Mouse (Mus musculus): ENCODE results near the gene Vwa3b.

Vwa3b gene

GRCm38 (mm10) chr1:37011626-37012209 is 14.7 kb upstream of the Vwa3b start:
- DNase-seq (ENCODE audit: low read depth, low spot score): no peak

- DNase-seq (ENCODE audit: low read depth, low spot score): no peak
Observed at GRCm38 (mm10) chr1:37013006-37013405, 13.4 kb upstream of the Vwa3b start.

- DNase-seq (ENCODE audit: low read depth, low spot score): no peak
Observed at GRCm38 (mm10) chr1:37013687-37014086, 12.7 kb upstream of the Vwa3b start.

GRCm38 (mm10) chr1:37019017-37019416 is 7.4 kb upstream of the Vwa3b start:
- no peak for DNase-seq (ENCODE audit: low read depth, low spot score)

DNA sequence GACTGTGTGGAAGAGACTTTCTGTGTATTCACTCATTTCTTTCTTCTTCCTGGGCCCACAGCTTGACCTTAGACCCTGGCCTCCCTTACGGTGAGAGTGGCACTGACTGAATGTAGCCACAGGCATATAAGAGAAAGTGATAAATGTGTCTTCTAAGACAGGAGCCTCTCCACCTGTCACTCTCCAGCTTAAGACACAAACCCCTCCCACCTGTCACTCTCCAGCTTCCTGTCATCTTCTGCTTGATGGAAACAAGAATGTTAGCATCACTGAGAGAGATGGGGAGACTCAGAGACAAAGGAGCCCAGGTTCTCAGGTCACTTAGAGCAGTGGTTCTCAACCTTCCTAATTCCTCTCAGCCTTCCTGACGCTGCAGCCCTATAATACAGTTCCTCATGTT is 3.7 kb upstream of the Vwa3b start:
- no peak for DNase-seq (ENCODE audit: low read depth, low spot score)

DNA sequence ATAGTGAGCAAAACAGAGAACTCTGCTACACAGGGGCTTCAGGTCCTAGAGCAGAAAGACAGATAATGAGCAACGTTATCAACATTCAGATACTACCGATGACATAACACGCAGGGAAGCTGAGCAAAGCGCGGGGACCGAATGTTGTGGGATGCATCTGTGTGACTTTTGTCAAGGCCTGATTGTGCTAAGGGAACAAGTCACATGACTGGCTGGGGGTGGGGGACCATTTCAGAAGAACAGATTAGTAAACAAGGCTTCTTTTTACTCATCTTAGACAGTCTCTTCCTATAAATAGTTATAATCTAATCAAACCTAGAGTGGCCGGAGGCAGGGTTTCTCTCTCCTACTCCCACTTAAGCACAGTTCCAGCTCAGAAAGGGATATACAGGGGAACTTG is 1.7 kb upstream of the Vwa3b start:
- DNase-seq (ENCODE audit: low read depth, low spot score): no peak

GRCm38 (mm10) chr1:37025376-37025775 is 1.0 kb upstream of the Vwa3b start:
- no peak for DNase-seq (ENCODE audit: low read depth, low spot score)

- DNase-seq (ENCODE audit: low read depth, low spot score): no peak
Observed at GRCm38 (mm10) chr1:37026866-37027265, 470 bp downstream of the Vwa3b start.

- DNase-seq (ENCODE audit: low read depth, low spot score): no peak
Observed at GRCm38 (mm10) chr1:37028439-37029153, 2.2 kb downstream of the Vwa3b start.

- DNase-seq (ENCODE audit: low read depth, low spot score): peak; percentile 61
Observed at GRCm38 (mm10) chr1:37029154-37029907, 2.9 kb downstream of the Vwa3b start.

GRCm38 (mm10) chr1:37029942-37030341 is 3.5 kb downstream of the Vwa3b start:
- DNase-seq (ENCODE audit: low read depth, low spot score): no peak

DNA sequence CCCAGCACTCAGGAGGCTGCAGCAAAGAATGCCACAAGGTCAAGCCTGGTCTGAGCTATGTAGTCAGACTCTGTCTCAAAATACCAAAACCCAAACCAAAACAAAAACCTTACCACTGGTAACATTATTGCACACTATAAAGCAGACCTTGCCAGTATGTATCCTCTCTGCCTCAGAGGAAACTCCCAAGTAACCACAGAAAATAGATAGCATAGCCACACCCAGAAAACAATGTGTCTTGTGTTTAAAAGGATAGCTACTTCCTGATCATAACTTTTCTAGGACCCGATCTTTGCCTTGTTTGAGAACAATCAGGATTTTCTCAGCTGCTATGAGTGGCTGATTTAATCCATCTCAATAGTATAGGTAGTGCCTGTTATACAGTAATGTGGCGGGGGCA is 4.3 kb downstream of the Vwa3b start:
- DNase-seq (ENCODE audit: low read depth, low spot score): no peak

GRCm38 (mm10) chr1:37035879-37036278 is 9.5 kb downstream of the Vwa3b start:
- DNase-seq (ENCODE audit: low read depth, low spot score): no peak

DNA sequence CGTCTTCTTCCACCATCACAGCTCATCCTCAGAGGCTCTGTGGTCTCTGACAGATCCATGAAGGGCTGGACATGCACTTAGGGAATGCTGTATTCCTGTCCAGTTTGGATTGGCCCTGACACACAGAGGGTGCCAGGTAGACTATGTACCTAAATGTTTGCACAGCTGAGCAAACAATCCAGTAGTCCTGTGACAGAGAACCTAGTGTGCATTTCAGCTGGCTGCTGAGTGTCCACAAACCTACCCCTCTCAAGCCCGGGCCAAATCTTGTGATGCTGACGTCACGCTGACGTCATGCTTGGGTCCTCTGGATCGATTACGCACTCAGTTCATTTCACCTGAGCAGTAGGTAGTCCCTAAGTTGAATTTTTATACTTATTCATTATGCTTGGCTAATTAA is 14.7 kb downstream of the Vwa3b start:
- DNase-seq (ENCODE audit: low read depth, low spot score): no peak

GRCm38 (mm10) chr1:37041856-37042255 is 15.5 kb downstream of the Vwa3b start:
- no peak for DNase-seq (ENCODE audit: low read depth, low spot score)

DNA sequence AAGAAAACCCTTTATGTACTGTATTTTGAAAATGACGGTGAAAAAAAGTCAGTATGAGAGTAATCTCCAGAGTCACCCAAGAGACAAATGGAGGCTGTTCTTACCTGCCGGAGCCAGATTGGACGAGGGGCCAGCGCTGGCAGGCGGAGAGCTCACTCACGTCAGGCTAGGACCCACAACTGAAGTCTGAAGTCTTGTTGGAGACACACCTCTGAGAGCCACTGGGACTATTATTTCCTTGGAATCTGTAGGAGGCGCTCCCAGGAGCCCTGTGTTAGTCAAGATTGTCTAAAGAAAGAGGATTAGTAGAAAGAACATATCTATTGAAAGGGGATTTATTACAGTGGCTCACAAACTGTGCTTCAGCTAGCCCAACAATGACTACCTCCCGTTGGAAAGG is 16.4 kb downstream of the Vwa3b start:
- DNase-seq (ENCODE audit: low read depth, low spot score): no peak

DNA sequence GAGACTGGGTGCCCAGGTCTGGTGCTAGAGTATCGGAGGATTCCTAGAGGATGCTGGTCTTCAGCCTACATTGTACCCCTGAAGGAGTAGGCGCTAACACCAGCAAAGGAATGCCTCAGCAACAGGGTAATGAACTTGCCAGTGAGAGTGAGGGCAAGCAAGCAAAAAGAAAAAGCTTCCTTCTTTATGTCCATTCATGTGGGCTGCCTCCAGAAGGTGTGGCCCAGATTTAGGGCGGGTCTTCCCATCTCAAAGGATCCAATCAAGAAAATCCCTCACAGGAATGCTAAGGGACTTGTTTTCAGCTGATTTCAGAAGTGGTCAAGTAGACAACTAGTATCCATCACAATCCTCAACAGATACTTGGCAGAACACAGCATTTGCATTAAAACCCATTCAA is 16.8 kb downstream of the Vwa3b start:
- DNase-seq (ENCODE audit: low read depth, low spot score): no peak

- DNase-seq (ENCODE audit: low read depth, low spot score): no peak
Observed at GRCm38 (mm10) chr1:37045472-37045871, 19.1 kb downstream of the Vwa3b start.

DNA sequence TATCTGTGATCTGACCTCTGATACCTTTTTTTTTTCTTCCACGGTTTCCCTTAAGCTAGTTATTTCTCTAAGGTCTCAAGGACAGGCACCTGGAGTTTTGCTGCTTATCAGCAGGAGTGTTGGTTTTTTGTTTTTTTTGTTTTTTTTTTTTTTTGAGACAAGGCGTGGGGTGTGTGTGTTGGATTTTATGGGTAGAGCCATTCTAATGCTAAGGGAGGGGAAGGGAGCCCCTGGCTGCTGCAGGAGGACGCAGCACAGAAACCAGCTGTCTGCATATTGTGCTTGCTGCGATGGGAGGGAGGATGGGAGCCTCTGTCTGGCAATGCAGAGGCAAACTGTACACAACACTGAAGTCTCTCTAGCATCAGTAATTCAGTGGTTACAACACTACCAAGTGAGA is 22.8 kb downstream of the Vwa3b start:
- DNase-seq (ENCODE audit: low read depth, low spot score): no peak

DNA sequence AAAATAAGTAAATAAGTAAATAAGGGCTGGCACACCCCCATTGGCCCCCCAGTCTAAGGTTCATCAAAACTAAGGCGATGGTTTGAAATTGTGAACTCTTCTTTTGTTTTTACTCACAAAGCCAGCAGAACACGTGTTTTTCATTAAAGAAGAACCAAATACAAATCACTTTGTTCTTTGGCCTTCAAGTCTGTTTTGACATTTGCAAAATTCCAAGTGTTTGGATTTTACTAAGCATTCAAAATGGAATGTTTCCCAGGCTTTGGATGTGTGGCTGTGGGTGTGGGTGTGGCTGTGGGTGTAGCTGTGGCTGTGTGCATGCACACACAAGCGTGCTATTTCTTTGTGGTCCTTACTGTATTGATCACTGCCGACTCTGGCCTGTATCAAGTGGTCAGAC is 27.3 kb downstream of the Vwa3b start:
- no peak for DNase-seq (ENCODE audit: low read depth, low spot score)

DNA sequence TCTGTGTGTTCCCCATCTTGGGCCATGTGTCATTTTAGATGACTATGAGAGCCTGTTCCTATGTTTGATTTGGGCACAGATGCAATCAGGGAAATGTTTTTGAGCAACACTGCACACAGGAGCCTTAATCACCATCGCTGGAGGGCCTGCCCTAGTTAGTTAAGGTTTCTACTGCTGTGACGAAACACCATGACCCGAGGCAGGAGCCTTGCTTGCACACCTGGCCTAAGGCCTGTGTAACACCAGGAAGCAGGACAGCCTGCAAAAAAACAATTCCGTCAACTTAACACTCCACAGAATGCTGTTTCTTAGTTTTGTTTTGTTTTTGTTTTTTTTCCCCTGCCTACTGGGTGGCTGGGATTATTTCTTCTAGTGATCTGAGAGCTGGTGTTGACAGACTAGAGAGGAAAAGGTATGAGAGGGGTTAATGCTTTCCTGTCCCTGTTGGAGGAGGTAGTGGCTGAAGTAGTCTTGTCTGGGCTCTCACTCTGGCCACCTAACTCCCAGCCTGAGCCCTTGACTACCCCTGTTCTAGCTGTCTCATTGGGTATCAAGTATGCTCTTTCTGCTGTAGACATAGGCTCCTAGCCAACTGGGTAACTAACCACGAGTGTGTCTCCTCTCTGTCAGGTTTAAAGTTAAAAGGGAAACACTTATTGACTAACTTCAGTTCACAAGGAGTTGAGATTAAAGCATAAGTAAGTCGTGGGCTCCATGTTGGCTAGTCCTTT is 30.6 kb downstream of the Vwa3b start:
- DNase-seq (ENCODE audit: low read depth, low spot score): no peak

DNA sequence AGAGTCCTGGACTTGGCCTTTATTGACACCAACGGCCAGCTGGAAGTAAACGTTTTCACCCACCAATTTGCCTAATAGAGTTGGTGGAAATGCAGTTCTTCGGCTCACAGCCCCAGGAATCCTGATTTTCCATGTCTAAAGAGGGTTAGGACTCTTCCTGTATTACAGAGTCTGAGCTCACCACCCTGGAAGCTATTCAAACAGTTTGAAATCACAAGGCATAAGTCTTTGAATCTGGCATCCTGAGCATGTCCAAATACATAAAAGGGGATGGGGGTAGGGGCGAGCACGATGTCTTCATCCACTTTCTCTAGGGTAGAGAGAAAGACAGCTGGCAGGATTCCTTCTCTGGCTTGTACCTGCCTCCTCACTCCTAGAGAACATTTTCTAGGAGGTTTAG is 34.5 kb downstream of the Vwa3b start:
- no peak for DNase-seq (ENCODE audit: low read depth, low spot score)
